Mouse (Mus musculus): ENCODE data around the gene Srp14. TPM values are rescaled to one million over a fixed set of nuclear protein-coding genes. Genes with fewer than 3 reads are reported as not detected.

Gene Srp14
- total RNA-seq, 2 experiments from 2014 or later, result 171 to 194 TPM

- DNase-seq (ENCODE audit: low spot score in 2 of 2), result peak in 1 of 2 experiments; percentile 41
Observed at GRCm38 (mm10) chr2:118445696-118446674, 33.5 kb downstream of the Srp14 start.

GRCm38 (mm10) chr2:118442723-118443122 is 36.8 kb downstream of the Srp14 start:
- no peak for DNase-seq (ENCODE audit: low spot score in 2 of 2)

GRCm38 (mm10) chr2:118442172-118442571 is 37.3 kb downstream of the Srp14 start:
- peak in 1 of 2 experiments; percentile 30 for DNase-seq (ENCODE audit: low spot score in 2 of 2)

- DNase-seq (ENCODE audit: low spot score in 2 of 2), result peak; percentile 15 to 33
Observed at GRCm38 (mm10) chr2:118431589-118431988, 47.9 kb downstream of the Srp14 start.

GRCm38 (mm10) chr2:118430630-118431029 is 48.9 kb downstream of the Srp14 start:
- DNase-seq (ENCODE audit: low spot score in 2 of 2), result no peak

- no peak for DNase-seq (ENCODE audit: low spot score in 2 of 2)
Observed at GRCm38 (mm10) chr2:118429297-118429696, 50.2 kb downstream of the Srp14 start.

- DNase-seq (ENCODE audit: low spot score in 2 of 2), result no peak
Observed at GRCm38 (mm10) chr2:118428296-118428695, 51.2 kb downstream of the Srp14 start.

Other genes with a start within 250 kb of the Srp14 start
- gene Fsip1, start 222.7 kb downstream of the Srp14 start, total RNA-seq (2021), result 1 to 10 TPM; 2.1 to 2.8 TPM
- 10 to 100 TPM; 16.6 to 18.4 TPM for gene Gpr176, start 106.3 kb downstream of the Srp14 start, total RNA-seq (2021)
- gene Eif2ak4, start 91.1 kb downstream of the Srp14 start, total RNA-seq (2021), result 10 to 100 TPM; 24.6 to 28.1 TPM
- 1 to 10 TPM; 2.3 to 4.5 TPM for gene Bmf, start 70.0 kb upstream of the Srp14 start, total RNA-seq (2021)
- 1 to 10 TPM; 5.1 to 6.2 TPM for gene Bub1b, start 118.5 kb upstream of the Srp14 start, total RNA-seq (2021)
- gene Pak6, start 183.6 kb upstream of the Srp14 start, total RNA-seq (2021), result 100 to 1,000 TPM; 109 to 120 TPM
- 1 to 10 TPM; 3.0 to 3.8 TPM for gene Ankrd63, start 224.3 kb upstream of the Srp14 start, total RNA-seq (2021)
- 1 to 10 TPM; 2.1 to 2.9 TPM for gene Plcb2, start 248.7 kb upstream of the Srp14 start, total RNA-seq (2021)

Measured in layer of hippocampus, postnatal 10 days (tissue).